ENCODE assay signal across 15 mouse cellular contexts in the genomic region with DNA sequence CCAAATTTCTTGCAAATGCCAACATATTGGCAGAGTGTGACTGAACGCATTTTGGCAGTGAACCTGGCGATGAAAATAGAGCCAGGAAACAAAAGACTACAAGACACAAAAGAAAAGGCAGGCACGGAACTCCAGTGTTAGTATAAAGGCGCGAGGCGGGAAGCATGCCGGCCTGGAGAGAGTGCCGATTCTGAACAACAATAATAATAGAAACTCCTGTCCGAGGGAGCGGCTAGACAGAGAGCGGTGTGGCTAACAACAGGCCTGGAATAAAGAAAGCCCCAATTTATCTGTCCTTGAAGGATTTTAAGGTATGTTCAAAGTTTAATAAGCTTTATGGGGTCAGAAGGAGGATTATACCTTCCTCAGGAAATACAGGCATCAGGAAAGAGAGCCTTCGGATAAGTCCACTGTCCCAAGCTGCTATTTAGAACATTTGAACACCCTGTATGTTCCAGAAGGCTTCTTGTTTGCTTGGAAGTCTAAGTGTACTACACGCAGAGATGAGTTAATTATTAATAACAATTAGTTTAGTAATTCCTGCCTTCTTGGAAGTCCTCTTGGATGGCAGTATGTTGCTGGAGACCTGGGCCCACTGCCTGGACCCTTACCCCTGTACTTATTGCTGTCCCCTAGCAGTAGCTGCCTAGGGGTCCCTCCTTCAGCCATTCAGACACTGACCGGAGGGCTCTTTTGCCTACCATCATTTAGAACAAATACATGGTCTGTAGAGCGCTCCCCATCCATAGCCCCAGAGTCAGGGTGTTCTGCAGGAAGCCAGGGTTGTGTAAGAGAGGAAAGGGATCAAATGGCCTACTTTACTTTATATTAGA. TPM values are rescaled to one million over a fixed set of nuclear protein-coding genes. Genes with fewer than 3 reads are reported as not detected.
DNase-seq lines count a peak whose midpoint lies in the region; ATAC-seq and TF ChIP-seq lines count a peak whose summit lies in the region.
"Had no signal": no experiment of that assay in that cellular context is flagged by ENCODE, and none has a peak within 500 bp of the region (broad histone marks: within the 10 kb centered on the region; RNA-seq: fewer than 3 reads in every experiment).

No protein-coding gene starts in this region.

- no peak overlapping the region for H3K4me3 ChIP-seq in forebrain, embryonic 14.5 days (ENCODE audit: low read depth, low read length)
- H3K4me3 ChIP-seq in forebrain, embryonic 12.5 days (replicated peaks): no peak overlapping the region
- no peak overlapping the region for H3K4me3 ChIP-seq in lung, embryonic 14.5 days (ENCODE audit: low read depth, low read length)
- H3K4me3 ChIP-seq in lung, adult 2 months (replicated peaks; ENCODE audit: extremely low read depth, low read depth, low read length): no peak overlapping the region
- H3K4me3 ChIP-seq in liver, embryonic 12.5 days: no peak overlapping the region
- H3K4me3 ChIP-seq in small intestine, adult 2 months (ENCODE audit: low read depth, low read length): no peak overlapping the region
- H3K4me3 ChIP-seq: forebrain, embryonic 15.5 days; heart, embryonic 13.5 days; limb, embryonic 10.5 days had no signal

- ATAC-seq in forebrain, embryonic 14.5 days: no peak
- no peak for ATAC-seq in forebrain, embryonic 12.5 days (ENCODE audit: low FRiP score)
- ATAC-seq in lung, embryonic 14.5 days (ENCODE audit: insufficient read depth): no peak
- ATAC-seq in liver, embryonic 12.5 days: no peak

- H3K9me3 ChIP-seq in forebrain, embryonic 14.5 days (replicated peaks; ENCODE audit: control insufficient read depth, low read length): no peaks in the 10 kb centered on the region
- no peaks in the 10 kb centered on the region for H3K9me3 ChIP-seq in forebrain, embryonic 12.5 days
- no peaks in the 10 kb centered on the region for H3K9me3 ChIP-seq in lung, embryonic 14.5 days (ENCODE audit: low read depth, low read length)
- no peaks in the 10 kb centered on the region for H3K9me3 ChIP-seq in liver, embryonic 12.5 days (replicated peaks)
- H3K9me3 ChIP-seq: forebrain, embryonic 15.5 days; heart, embryonic 13.5 days; limb, embryonic 10.5 days had no signal

- H3K27me3 ChIP-seq in forebrain, embryonic 14.5 days (replicated peaks; ENCODE audit: control insufficient read depth, insufficient read depth, low read length): no peaks in the 10 kb centered on the region
- H3K27me3 ChIP-seq in forebrain, embryonic 12.5 days: no peaks in the 10 kb centered on the region
- no peaks in the 10 kb centered on the region for H3K27me3 ChIP-seq in lung, embryonic 14.5 days (ENCODE audit: insufficient read depth, low read length)
- no peaks in the 10 kb centered on the region for H3K27me3 ChIP-seq in liver, embryonic 12.5 days (replicated peaks)
- H3K27me3 ChIP-seq in small intestine, adult 2 months (ENCODE audit: control insufficient read depth, insufficient read depth, low read length): no peaks in the 10 kb centered on the region
- H3K27me3 ChIP-seq: forebrain, embryonic 15.5 days; heart, embryonic 13.5 days had no signal

- no peak for TF ChIP-seq CTCF in lung, embryonic 14.5 days (IDR thresholded peaks at IDR 0.05; ENCODE audit: low read depth)
- no peak for TF ChIP-seq CTCF in lung, adult 2 months (IDR thresholded peaks at IDR 0.05; ENCODE audit: insufficient read depth, low read length)
- TF ChIP-seq CTCF in small intestine, adult 2 months (IDR thresholded peaks at IDR 0.05; ENCODE audit: extremely low read depth, insufficient read length, insufficient replicate concordance, low read depth, low read length): no peak

- H3K27ac ChIP-seq in forebrain, embryonic 14.5 days (ENCODE audit: low read depth, low read length): no peak overlapping the region
- H3K27ac ChIP-seq in forebrain, embryonic 12.5 days: no peak overlapping the region
- no peak overlapping the region for H3K27ac ChIP-seq in lung, embryonic 14.5 days (ENCODE audit: low read depth)
- peak overlapping the region; percentile 74 for H3K27ac ChIP-seq in liver, embryonic 12.5 days
- peak overlapping the region; percentile 78 for H3K27ac ChIP-seq in small intestine, adult 2 months (ENCODE audit: insufficient read depth, low read depth, low read length)
- H3K27ac ChIP-seq: forebrain, embryonic 15.5 days; hindbrain, embryonic 14.5 days; limb, embryonic 10.5 days had no signal

- no peak for TF ChIP-seq POLR2A in lung, adult 2 months (IDR thresholded peaks at IDR 0.05; ENCODE audit: borderline replicate concordance, extremely low read depth, low read depth, low read length)
- TF ChIP-seq POLR2A in small intestine, adult 2 months (IDR thresholded peaks at IDR 0.05; ENCODE audit: low read depth, low read length): no peak

- WGBS in forebrain, embryonic 14.5 days: 35% methylated on average over 15 of the region's 15 CpGs
- 42% methylated on average over 15 of the region's 15 CpGs for WGBS in forebrain, embryonic 12.5 days
- WGBS in lung, embryonic 14.5 days: 65% methylated on average over 15 of the region's 15 CpGs
- WGBS in lung, adult 2 months: 45% methylated on average over 15 of the region's 15 CpGs
- 72% methylated on average over 15 of the region's 15 CpGs for WGBS in liver, embryonic 12.5 days (ENCODE audit: insufficient replicate concordance)
- 32% methylated on average over 15 of the region's 15 CpGs for WGBS in small intestine, adult 2 months

- H3K9ac ChIP-seq in forebrain, embryonic 14.5 days (ENCODE audit: low read length): no peak overlapping the region
- no peak overlapping the region for H3K9ac ChIP-seq in forebrain, embryonic 12.5 days
- no peak overlapping the region for H3K9ac ChIP-seq in lung, embryonic 14.5 days
- no peak overlapping the region for H3K9ac ChIP-seq in liver, embryonic 12.5 days
- H3K9ac ChIP-seq: forebrain, embryonic 15.5 days; heart, embryonic 13.5 days; hindbrain, embryonic 14.5 days had no signal

- no peaks in the 10 kb centered on the region; the same call in 1 of the 2 replicates for H3K4me1 ChIP-seq in forebrain, embryonic 14.5 days (ENCODE audit: control insufficient read depth, insufficient read depth, low read length)
- H3K4me1 ChIP-seq in forebrain, embryonic 12.5 days: peaks cover 16% of the 10 kb centered on the region
- 0 out of 2 replicates have a peak, but pooled peaks cover 4% of the 10 kb centered on the region for H3K4me1 ChIP-seq in lung, embryonic 14.5 days (ENCODE audit: insufficient read depth)
- no peaks in the 10 kb centered on the region for H3K4me1 ChIP-seq in lung, adult 2 months (ENCODE audit: control insufficient read depth, insufficient read depth, low read length)
- no peaks in the 10 kb centered on the region for H3K4me1 ChIP-seq in liver, embryonic 12.5 days
- peaks cover 6% of the 10 kb centered on the region; the same call in 1 of the 2 replicates for H3K4me1 ChIP-seq in small intestine, adult 2 months (ENCODE audit: control insufficient read depth, insufficient read depth, insufficient read length, low read length)
- H3K4me1 ChIP-seq: limb, embryonic 10.5 days had no signal

- no peak overlapping the region for H3K4me2 ChIP-seq in forebrain, embryonic 14.5 days (ENCODE audit: low read length)
- H3K4me2 ChIP-seq in forebrain, embryonic 12.5 days: no peak overlapping the region
- no peak overlapping the region for H3K4me2 ChIP-seq in lung, embryonic 14.5 days
- peak overlapping the region; percentile 28 for H3K4me2 ChIP-seq in liver, embryonic 12.5 days
- H3K4me2 ChIP-seq: forebrain, embryonic 15.5 days; heart, embryonic 13.5 days; hindbrain, embryonic 14.5 days had no signal

- DNase-seq in forebrain, embryonic 14.5 days (ENCODE audit: low spot score): peak; percentile 10
- peak; percentile 47 for DNase-seq in lung, embryonic 14.5 days
- no peak for DNase-seq in lung, adult 2 months
- DNase-seq in retina, postnatal 1 day: no peak
- no peak for DNase-seq in adrenal gland, adult 8-10 months
- DNase-seq: cerebellum, adult 11-12 months; gastrocnemius, postnatal 10 days; layer of hippocampus, postnatal 36 days had no signal

- H3K36me3 ChIP-seq in forebrain, embryonic 14.5 days (ENCODE audit: control insufficient read depth, insufficient read depth, low read length): no peaks in the 10 kb centered on the region
- H3K36me3 ChIP-seq in forebrain, embryonic 12.5 days (replicated peaks): no peaks in the 10 kb centered on the region
- H3K36me3 ChIP-seq in lung, embryonic 14.5 days (ENCODE audit: insufficient read depth): no peaks in the 10 kb centered on the region
- H3K36me3 ChIP-seq in liver, embryonic 12.5 days: no peaks in the 10 kb centered on the region
- H3K36me3 ChIP-seq in small intestine, adult 2 months (ENCODE audit: control insufficient read depth, insufficient read depth, low read length): no peaks in the 10 kb centered on the region
- H3K36me3 ChIP-seq: forebrain, embryonic 15.5 days; heart, embryonic 13.5 days; limb, embryonic 10.5 days had no signal

RNA-seq across cellular contexts. Expression of a gene that starts 35.0 kb away (rescaled TPM):
- 24.0 and 36.6 TPM in 2 replicates for polyA plus RNA-seq in forebrain, embryonic 14.5 days (2014; fragmentation: Nextera tagmentation; extraction: Ambion mirVana)
- 47.2 and 52.2 TPM in 2 replicates for polyA plus RNA-seq in forebrain, embryonic 12.5 days (2016; fragmentation: Nextera tagmentation; extraction: Ambion mirVana)
- 7.4 and 8.1 TPM in 2 replicates for polyA plus RNA-seq in lung, embryonic 14.5 days (2014; fragmentation: Nextera tagmentation; extraction: Ambion mirVana)
- polyA plus RNA-seq in lung, adult 2 months (2012; rRNA removed): 0.75 and 1.6 TPM in 2 replicates
- 1.5 TPM in 2 replicates for polyA plus RNA-seq in liver, embryonic 12.5 days (2016; fragmentation: Nextera tagmentation; extraction: Ambion mirVana)
- 0.09 and 0.53 TPM in 2 replicates for polyA plus RNA-seq in small intestine, adult 2 months (2012; rRNA removed)
- total RNA-seq in adrenal gland, adult 8-10 months (2022): 10 to 100 TPM in 1 of 4 experiments, 1 to 10 TPM in 3; 7.2 to 11.7 (median 8.5) TPM

Comparison
In these comparisons a context has a peak if more than half of its experiments do, and no peak if none do; other contexts are left out.
1. DNase-seq: peak in forebrain, embryonic 14.5 days (single experiment) and lung, embryonic 14.5 days (single experiment); none in lung, adult 2 months (single experiment), retina, postnatal 1 day (single experiment) and adrenal gland, adult 8-10 months (single experiment).
2. H3K27ac ChIP-seq: peak in liver, embryonic 12.5 days (single experiment) and small intestine, adult 2 months (single experiment); none in forebrain, embryonic 14.5 days (single experiment), forebrain, embryonic 12.5 days (single experiment) and lung, embryonic 14.5 days (single experiment).